Mouse (Mus musculus): ENCODE data around the gene Lrrc61.

DNA sequence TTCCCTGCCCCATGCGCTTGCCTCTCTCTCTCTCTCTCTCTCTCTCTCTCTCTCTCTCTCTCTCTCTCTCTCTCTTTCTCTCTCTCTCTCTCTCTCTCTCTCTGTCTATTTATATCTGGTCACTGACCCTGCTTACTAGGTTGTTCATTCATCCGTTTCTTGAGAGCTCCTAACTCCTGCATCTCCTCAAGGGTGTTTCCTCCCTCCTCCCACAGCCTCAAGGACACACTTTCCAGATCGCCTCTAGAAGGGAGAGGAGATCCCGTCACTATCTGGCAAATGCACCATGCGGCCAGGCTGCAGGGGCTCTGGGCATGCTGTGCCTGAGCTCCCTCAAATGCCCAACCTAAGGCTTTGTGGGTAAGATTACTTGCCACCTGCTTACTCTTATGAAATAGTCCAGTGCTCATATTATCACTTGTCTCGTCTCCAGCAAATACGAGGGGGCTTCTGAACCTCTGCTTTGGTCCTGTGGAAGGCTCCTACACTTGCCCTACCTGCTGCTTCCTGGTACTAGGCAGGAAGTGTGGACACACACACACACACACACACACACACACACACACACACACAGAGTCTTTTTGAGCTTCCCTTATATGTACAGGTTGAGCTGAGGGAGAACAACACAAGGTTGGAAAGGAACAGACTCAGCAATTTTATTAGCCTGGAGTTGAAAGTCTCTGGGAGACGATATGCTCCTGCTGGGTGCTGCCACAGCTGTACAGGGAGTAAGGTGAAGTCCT lies 14.6 kb downstream of the Lrrc61 start:
- TF ChIP-seq POLR2A (IDR thresholded peaks at IDR 0.05; ENCODE audit: extremely low read depth, insufficient read depth, low read length), result no peak
- no peak for TF ChIP-seq CTCF (IDR thresholded peaks at IDR 0.05; ENCODE audit: low read depth, low read length)
